Mouse (Mus musculus) MEL (cell line): ENCODE results near the gene Slc35b4.

Source experiments
- EP300 ChIP-seq, 2 experiments: IDR thresholded peaks; 2 replicates each; pipeline ENCODE4 v1.6.1; 2011; ENCODE audit warnings: improper control_type of control experiment in 2 of 2, low read length in 2 of 2, low read depth in 1 of 2, mild to moderate bottlenecking in 1 of 2
- POLR2A ChIP-seq, 2 experiments: IDR thresholded peaks; 2 replicates each; pipeline ENCODE4 v1.6.1; 2011 to 2012; ENCODE audit warnings: low read length in 2 of 2, mild to moderate bottlenecking in 2 of 2, control low read depth in 1 of 2, improper control_type of control experiment in 1 of 2, low read depth in 1 of 2, moderate library complexity in 1 of 2; ENCODE audit not compliant: control insufficient read depth in 1 of 2, insufficient read depth in 1 of 2, poor library complexity in 1 of 2

GRCm38 (mm10) chr6:34179911-34180310, 3.0 kb upstream of the Slc35b4 start:
- no peak for TF ChIP-seq EP300 (IDR thresholded peaks at IDR 0.05; ENCODE audit: low read depth in 1 of 2, low read length in 2 of 2)
- TF ChIP-seq POLR2A (IDR thresholded peaks at IDR 0.05; ENCODE audit: control insufficient read depth in 1 of 2, insufficient read depth in 1 of 2, low read depth in 1 of 2, low read length in 2 of 2, poor library complexity in 1 of 2) = no peak
